Mouse (Mus musculus) layer of hippocampus, adult 6 months (tissue): ENCODE data around the gene Atg3. TPM values are rescaled to one million over a fixed set of nuclear protein-coding genes. Genes with fewer than 3 reads are reported as not detected.

Source experiments
- long read RNA-seq, 2 experiments: library from polyadenylated mRNA; unstranded; transcript quantifications; one replicate each; pipeline ENCODE4 v2.0.0; 2019 to 2020
- polyA plus RNA-seq: library from polyadenylated mRNA; unstranded; fragments of <200 nt; fragmentation: Nextera tagmentation; gene quantifications from 2 replicates; pipeline ENCODE4 v1.2.3, GENCODE M21; 2021

The Atg3 gene
- 53.6 and 54.9 TPM in 2 replicates for polyA plus RNA-seq
- long read RNA-seq, experiment 1, transcript Atg3-201 (12 exons, 2,057 nt): major isoform, 102 of 127 reads
- long read RNA-seq, experiment 1, partial matches to known transcripts: 20 of 127 reads
- long read RNA-seq, experiment 1, other reads (novel, unspliced or antisense): 4 of 127 reads
- long read RNA-seq, experiment 2, transcript Atg3-201 (12 exons, 2,057 nt): major isoform, 337 of 425 reads
- long read RNA-seq, experiment 2, partial matches to known transcripts: 69 of 425 reads
- long read RNA-seq, experiment 2, other reads (novel, unspliced or antisense): 19 of 425 reads

GRCm38 (mm10) chr16:45158522-45159388, at the start of gene Atg3, which contains the start of gene Slc35a5:
Atg3 (plus strand) TSS chr16:45158785.
Slc35a5 (minus strand) TSS chr16:45158706.

GRCm38 (mm10) chr16:45223648-45224388, 65.2 kb downstream of the Atg3 start, which contains the start of gene Btla:
Btla (plus strand) TSS chr16:45224315.

Other genes starting within 250 kb of the Atg3 start
- not detected in 2 replicates for gene Cd200r3, start 215.1 kb upstream of the Atg3 start, polyA plus RNA-seq
- gene Ccdc80, start 65.4 kb upstream of the Atg3 start, polyA plus RNA-seq: 2.9 and 5.4 TPM in 2 replicates
- gene Slc35a5, start 79 bp upstream of the Atg3 start, polyA plus RNA-seq: 23.3 and 29.8 TPM in 2 replicates
- 0.05 TPM in 1 of 2 replicates, not detected in the other for gene Btla, start 65.5 kb downstream of the Atg3 start, polyA plus RNA-seq